10 mouse cellular contexts compared by ENCODE assay signal in the genomic region with DNA sequence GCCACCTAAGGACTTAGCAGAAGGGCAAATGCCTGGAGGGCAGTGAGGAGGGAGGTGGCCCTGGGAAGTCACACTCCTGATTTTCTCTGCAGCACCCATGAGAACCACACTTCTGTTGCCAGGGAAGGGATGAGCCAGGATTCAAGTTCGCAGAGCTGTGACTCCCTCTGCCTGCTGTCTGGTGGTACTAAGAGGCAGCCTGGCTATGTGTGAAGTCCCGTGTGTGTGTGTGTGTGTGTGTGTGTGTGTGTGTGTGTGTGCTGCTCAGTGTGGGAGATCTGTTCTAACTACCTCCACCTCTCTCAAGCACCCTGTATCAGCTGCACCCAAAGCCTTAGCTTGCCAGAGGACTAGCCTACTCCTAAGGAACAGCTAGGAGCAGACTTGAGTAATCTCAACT.
DNase-seq lines count a peak whose midpoint lies in the region; ATAC-seq and TF ChIP-seq lines count a peak whose summit lies in the region.
"Had no signal": no experiment of that assay in that cellular context is flagged by ENCODE, and none has a peak within 500 bp of the region (broad histone marks: within the 10 kb centered on the region; RNA-seq: fewer than 3 reads in every experiment).

No protein-coding gene starts in this region.

- no peaks in the 10 kb centered on the region for H3K9me3 ChIP-seq in stomach, postnatal 0 days (ENCODE audit: control insufficient read depth, low read length)
- H3K9me3 ChIP-seq: G1E had no signal

- peak; percentile 77 for ATAC-seq in frontal cortex, adult (ENCODE audit: low TSS enrichment)
- ATAC-seq in stomach, postnatal 0 days (ENCODE audit: low FRiP score, low TSS enrichment): no peak
- ATAC-seq: hindbrain, embryonic 16.5 days had no signal

- no peak for TF ChIP-seq EP300 in stomach, postnatal 0 days (optimal IDR thresholded peaks at IDR 0.05)

- H3K4me3 ChIP-seq in stomach, postnatal 0 days (ENCODE audit: low read depth, low read length): no peak overlapping the region

- no peaks in the 10 kb centered on the region for H3K36me3 ChIP-seq in stomach, postnatal 0 days (ENCODE audit: control insufficient read depth, insufficient read depth, low read length)
- H3K36me3 ChIP-seq: G1E had no signal

- no peak overlapping the region for H3K4me2 ChIP-seq in stomach, postnatal 0 days (replicated peaks; ENCODE audit: low read depth)

- peak; percentile 72 for TF ChIP-seq CTCF in stomach, postnatal 0 days (IDR thresholded peaks at IDR 0.05; ENCODE audit: low read depth)

- H3K9ac ChIP-seq in stomach, postnatal 0 days (ENCODE audit: low read length): no peak overlapping the region

- no peaks in the 10 kb centered on the region for H3K4me1 ChIP-seq in stomach, postnatal 0 days (replicated peaks; ENCODE audit: control insufficient read depth, insufficient read depth)

- no peak overlapping the region for H3K27ac ChIP-seq in stomach, postnatal 0 days (replicated peaks)

- H3K27me3 ChIP-seq in stomach, postnatal 0 days (ENCODE audit: control insufficient read depth, insufficient read depth, low read length): no peaks in the 10 kb centered on the region

- WGBS in stomach, postnatal 0 days: 70% methylated on average over 2 of the region's 2 CpGs

- DNase-seq in frontal cortex, postnatal 14 days (ENCODE audit: low spot score in 2 of 2): no peak
- DNase-seq in right cerebral cortex, adult 18-20 months: peak; percentile 60
- DNase-seq in right cerebral cortex, postnatal 25 days: no peak
- peak; percentile 64 to 72 for DNase-seq in left cerebral cortex, postnatal 10 days (ENCODE audit: extremely low spot score in 1 of 2, low spot score in 2 of 2)
- no peak for DNase-seq in stomach, postnatal 0 days (ENCODE audit: low spot score)
- no peak for DNase-seq in urinary bladder, postnatal 10 days (ENCODE audit: low spot score)
- DNase-seq in spleen, postnatal 36 days (ENCODE audit: low spot score in 2 of 2): no peak

- intact Hi-C loops in left cerebral cortex, postnatal 10 days (cut with DNase I): loop anchor here (5.0 kb wide), 1 partner anchor 145 kb away; no protein-coding TSS in a partner anchor

Comparison
In these comparisons a context has a peak if more than half of its experiments do, and no peak if none do; other contexts are left out.
1. DNase-seq: peak in right cerebral cortex, adult 18-20 months (single experiment) and left cerebral cortex, postnatal 10 days (2 of 2); none in frontal cortex, postnatal 14 days (0 of 2), right cerebral cortex, postnatal 25 days (single experiment), stomach, postnatal 0 days (single experiment), urinary bladder, postnatal 10 days (single experiment) and spleen, postnatal 36 days (0 of 2).